Mouse (Mus musculus) lung, postnatal 36 days (tissue): ENCODE data around the gene Art4.
"Not testable (repeated sequence)": the region's sequence is repeated elsewhere in the genome, so short reads cannot be mapped to it uniquely, and the experiment has no call there.

Experiments
- DNase-seq: peaks from one replicate; pipeline ENCODE4 v3.0.0; 2022; ENCODE audit warnings: mixed read lengths

The Art4 gene

DNA sequence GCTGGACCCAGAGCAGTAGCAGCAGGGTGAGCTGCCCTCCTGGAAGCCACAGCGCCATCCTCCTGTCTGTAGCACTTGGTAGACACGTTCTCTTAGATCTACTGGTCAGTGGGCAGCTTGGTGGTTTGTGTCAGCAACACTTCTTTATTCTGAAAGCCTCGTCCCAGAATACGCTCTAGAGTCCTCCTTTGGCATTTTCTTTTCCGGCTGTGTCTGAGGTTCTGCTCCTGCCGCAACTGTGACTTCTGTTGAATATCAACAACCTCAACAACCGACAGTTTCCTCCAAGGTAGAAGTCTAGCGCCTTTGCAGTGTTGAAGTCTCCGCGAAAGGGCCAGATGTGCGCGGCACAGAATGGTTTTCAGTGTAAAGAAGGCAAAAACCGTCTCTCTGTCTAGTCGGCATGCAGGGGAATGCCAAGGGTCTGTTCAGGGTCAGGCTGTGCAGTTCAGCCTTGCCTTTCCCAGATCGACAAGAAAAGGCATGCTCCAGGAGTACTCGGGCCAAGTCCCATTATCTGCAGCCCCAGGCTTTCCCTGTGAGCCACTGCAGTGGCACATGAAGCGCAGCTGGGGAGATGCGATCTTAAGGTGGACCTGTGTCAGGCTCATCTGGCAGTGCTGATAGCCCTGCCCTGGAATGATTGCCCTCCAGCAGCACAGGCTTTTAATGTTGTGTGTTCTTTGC lies at the start of gene Art4:
Art4 (minus strand) TSS at position 548 of the 687 bp plus-strand sequence.
- DNase-seq, result peak; percentile 49

DNA sequence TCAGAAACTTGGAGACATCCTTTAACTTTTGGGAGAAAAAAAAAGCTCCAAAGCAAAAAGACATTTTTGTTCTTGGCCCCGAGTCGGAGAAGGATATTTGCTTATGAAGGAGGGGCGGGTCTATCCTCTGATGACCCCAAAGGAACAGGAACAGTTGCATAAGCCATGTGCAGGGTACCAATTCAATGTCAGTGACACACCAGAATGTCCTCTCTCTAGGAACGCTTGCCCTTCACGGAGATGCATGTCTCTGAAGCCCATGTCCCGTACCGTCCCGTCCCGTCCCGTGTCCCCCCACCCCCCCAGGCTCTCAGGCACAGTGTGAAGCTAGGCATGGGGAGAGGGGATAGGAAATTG lies 49.4 kb upstream of the Art4 start:
- peak; percentile 76 for DNase-seq

DNA sequence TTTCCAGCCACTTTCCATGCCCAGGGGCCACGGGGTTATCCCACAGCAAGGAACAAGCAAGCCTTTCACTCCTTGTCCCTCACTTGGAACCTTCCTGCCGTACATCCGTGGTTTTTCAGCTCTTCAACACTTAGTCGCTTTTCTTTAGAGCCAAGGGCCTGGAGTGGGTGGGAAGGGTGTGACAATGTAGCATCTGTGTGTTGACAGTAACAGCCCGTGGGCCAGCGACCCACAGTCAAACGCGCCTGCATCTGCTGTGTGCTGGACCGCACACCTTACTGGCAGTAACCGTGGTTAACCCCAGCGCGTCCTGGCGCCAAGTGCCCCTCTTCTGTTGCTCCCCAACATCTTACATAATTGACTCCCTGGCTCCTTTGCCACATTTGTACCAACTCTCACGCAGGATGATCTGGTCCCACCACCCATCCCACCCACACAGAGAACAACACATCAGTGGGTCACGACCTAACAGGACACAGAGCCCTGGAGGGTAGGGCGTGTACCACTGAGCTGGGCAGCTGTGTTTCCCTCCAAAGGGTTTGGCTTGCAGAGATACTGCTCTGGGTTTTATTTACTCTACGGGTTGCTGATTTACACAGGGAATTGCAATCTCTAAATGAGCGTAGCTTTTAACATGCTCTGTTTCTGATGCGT lies 48.9 kb upstream of the Art4 start:
- DNase-seq, result peak; percentile 19

DNA sequence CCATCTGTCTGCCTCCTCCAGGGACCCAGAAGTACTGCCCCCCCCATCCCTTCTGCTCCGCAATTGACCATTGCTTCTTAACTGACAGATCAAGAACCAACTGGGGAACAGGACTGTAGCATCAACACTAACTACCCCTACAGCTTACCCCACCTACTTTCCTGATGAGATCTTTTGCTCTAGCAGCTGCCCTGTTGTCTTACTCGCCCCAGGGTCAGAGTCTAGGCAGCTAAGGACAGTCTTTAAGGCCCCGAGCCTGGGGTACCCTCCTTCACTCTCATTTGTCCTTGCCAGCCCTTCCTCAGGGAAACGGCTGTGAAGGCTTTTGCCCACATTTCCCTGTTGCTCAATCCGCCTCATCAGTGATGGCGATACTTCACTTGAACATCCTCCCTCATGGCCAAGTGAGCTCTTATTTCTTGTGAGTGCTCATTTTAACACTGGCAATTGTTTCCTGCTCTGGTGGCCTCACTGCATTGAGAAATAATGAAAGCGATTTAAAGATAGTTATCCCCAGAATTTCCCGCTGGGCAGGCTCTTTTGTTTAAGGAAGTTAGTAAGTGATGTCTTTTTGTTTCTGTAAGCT lies 46.4 kb upstream of the Art4 start:
- no peak for DNase-seq

DNA sequence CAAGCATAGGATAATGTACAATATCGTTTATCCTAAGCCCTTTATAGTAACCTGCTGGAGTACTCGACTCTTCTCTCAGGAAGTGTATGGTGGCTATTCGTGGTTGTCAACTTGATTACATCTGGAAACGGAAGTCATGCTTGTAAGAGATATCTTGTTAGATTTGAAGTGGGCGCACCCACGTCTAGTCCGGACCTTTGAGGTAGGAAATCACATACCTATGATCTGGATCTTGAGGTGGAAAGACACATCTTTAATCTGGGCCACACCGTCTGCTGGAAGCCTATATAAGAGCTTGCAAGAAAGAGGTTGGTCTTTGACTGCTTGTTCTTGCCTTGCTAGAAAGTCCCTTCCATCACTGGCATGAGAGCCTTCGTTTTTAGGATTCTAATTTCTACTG lies 45.0 kb upstream of the Art4 start:
- DNase-seq, result no peak

DNA sequence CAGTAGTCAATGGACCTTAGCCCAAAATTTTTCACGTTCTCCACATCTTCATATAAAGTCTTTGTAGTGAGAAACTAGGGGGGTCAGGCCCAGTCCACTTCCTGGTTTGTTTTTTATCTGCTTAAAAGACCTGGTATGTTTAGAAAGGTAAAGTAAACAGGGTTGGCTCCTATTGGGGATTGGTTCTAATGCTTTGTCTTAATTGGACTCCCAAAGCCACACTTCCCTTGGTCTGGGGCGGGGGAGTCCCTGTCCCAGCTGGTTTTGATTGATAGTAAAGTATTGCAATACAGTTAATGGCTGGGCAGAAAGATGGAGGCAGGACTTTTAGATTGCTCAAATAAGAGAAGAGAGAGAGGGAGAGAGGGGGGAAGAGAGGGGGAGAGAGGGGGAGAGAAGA lies 43.5 kb upstream of the Art4 start:
- DNase-seq, result no peak

DNA sequence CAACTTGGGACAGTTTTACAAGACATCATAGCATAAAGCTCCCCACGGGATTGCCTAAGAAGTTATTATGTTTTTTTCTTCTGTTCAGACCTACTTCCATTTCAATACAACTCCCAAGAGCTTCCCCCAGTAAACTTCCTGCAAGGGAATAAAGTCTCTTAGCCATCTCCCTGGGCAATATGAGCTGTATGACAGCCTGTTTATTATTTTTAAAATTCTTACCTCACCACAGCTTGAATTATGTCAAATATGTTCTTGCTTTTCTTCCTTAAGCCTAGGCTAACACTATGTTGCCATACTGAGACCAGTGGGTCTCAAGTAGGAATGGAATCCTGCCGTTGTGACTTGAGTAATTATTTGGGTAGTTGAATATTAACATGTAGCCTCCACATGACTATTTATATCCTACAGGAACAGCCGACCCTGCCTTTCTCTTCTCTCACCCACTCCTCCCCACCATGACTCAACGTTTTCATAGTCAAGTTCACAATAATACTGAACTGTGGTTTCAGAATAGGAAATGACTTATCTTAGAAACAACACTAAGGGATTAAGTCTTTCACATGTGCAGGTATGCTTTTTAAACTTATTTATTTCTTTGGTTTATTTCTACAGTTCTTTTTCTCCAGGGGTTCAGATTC lies 43.0 kb upstream of the Art4 start:
- DNase-seq, result no peak

DNA sequence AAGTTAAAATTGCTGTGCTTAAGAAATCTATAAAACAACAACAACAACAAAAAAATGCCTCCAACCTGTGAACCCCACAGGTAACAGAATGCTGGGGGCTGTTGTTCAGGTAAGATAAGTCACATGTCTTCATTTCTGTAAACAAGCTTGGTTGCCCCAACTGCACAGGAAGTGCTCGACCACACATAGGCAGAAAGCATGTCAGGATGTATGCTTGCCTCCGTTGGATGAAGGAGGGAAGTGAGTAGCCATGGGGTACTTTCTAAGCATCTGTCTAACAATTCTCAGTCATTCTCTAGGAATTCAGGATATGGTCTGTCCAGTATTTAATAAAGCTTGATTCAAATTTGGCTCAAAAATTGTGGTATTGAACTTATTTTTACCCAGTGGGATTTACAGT lies 41.4 kb upstream of the Art4 start:
- DNase-seq, result no peak

DNA sequence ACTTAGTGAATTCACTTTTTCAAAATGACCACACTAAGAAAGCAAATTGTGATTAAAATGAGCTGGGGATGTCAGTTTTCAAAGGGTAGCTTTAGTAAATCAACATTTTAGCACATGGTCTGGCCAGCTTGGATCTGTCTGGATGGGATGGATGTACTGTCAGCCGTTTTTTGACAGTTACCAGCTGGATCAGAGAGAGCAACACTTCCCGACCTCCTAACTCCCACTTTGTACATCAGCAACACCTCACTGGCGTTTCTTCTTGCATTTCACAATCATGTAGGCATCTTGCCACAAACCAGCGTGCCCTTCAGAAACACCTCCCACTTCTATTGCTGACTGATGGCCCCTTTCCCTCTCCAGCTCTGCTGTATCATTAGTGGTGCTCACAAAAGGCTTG lies 40.7 kb upstream of the Art4 start:
- peak; percentile 81 for DNase-seq

DNA sequence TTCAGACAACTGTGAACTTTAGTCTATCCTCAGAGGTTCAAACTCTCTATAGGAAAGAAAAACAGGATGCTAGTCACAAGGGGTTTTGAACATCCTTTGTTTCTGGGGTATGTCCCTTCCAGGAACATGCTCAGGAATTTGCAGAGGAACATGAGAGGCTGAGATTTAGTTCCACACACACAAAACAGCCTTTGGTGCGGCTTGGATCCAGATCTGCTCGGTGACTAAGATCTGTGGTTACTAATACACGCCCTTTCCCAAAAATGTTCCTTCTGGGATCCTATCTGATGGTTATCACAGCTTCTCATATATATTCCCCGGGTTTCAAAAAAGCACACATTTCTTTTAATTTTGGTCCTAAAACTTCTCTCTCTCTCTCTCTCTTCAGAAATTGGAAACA lies 40.3 kb upstream of the Art4 start:
- peak; percentile 36 for DNase-seq

DNA sequence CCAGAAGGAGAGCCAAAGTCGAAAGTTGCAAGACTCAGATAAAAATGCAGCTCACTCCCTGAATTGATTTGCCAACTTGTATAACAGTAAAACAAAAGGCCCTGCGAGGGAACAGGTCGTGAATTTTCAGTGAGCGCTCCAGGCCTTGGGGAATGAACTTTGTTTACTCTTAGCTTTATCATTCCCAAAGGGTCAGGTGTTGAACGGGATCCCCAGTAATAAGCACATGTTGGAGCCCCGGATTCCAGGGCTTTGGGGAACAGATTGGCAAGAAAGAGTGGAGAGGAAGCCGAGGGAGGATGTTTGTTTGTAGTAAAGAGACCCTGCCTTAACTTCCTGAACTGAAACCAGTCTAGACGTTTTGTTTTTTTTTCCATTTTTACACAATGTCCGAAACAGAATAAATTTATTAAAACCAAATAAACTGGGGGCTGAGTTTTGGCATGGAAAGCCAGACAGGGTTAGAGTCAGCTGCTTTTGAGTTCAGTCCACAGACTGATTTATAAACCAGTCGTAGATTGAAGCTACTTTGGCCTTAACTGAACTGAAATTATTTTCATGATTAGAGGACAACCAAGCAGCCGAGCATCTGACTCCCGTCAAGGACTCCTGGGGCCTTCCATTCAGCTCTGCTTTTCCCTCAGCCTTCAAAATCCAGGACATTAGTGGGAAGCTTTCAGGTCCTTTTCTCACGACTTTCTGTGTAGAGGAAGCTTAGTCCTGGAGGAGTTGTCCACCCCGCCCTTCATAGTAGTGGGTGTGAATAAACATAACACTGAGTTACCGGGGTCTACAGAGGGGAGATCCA lies 37.2 kb upstream of the Art4 start:
- DNase-seq, result peak; percentile 48

DNA sequence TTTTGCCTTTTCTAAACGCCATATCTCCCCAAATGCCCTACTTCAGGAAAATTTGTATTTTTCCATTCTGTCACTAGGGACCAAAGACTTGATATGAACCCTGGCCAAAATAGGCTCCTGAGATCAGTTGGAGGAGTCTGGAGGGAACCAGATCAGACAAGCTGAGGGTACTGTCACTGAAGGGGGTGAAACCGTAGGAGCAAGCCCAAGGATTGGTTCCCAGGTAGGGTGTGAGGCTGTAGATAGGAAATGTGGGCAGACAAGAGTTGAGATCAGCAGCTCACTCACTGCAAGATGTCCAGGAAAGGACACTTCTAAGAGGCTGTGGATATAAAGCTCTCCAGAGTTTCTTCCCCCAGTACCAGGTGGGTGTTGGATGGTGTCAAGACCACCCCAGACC lies 34.5 kb upstream of the Art4 start:
- DNase-seq, result no peak

DNA sequence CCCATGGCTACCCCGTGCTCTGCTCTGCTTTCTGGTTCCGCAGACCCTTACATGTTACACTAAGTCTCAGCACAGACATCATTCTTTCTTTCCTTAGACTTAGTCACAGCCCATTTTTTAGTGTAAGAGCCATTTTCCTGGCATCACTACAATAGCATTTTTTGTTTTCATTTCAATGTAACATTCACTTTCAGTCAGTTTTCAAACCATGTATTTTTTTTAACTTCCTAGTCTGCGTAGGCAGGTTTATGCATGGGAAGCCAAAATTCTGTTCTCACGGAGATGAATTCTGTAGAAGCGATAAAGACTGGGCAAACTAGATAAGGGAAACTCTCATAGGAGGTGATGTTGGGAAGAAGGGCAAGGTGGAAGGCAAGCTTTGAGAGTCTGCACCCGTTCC lies 32.0 kb upstream of the Art4 start:
- no peak for DNase-seq

DNA sequence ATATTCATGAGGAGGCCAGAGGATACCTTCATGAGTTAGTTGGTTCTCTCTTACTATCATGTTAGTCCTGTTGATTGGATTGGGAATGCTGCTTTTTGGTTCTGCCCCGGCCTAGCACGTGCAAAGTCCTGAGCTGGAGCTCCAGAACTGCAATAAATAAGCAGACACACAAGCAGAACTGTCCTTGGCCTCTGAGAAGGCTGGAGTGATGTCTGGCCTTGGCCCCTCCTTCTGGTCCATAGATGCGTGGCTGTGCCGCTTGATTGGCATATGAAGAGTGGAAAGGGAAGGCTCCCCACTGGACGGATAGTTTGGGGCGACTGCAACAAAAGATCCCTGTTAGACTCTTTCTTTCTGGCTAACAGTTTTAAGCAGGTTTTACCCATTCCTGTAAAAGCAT lies 31.5 kb upstream of the Art4 start:
- DNase-seq, result no peak

DNA sequence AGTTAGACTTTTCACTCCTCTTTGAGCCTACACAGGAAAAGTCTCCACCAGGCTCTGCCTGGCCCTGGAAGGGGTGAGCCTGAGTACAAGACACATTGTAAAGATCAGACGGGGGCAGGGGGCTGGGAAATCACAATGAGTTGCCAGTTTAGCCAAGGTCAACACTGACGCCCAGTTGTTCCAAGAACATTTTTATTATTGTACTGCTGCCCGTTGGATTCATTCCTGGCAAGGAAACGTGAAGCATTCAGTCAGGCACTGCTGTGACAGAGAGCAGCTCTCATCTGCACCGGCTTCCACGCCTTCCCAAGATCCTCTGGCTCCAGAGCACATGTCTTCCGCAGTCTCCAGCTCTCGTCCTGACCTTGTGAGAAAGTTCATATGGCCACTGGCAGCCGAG lies 30.3 kb upstream of the Art4 start:
- DNase-seq, result peak; percentile 84

DNA sequence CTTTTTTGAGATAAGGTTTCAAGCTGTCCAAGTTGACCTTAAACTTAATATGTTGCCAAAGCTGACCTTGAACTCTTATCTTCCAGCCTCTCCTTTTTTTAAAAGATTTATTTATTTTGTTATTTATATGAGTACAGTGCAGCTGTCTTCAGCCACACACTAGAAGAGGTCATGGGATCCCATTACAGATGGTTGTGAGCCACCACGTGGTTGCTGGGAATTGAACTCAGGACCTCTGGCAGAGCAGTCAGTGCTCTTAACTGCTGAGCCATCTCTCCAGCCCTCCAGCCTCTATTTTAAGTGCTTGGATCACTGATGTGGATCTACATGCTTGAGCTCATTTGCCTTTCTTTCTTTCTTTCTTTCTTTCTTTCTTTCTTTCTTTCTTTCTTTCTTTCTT lies 27.2 kb upstream of the Art4 start:
- DNase-seq, result not testable (repeated sequence)

DNA sequence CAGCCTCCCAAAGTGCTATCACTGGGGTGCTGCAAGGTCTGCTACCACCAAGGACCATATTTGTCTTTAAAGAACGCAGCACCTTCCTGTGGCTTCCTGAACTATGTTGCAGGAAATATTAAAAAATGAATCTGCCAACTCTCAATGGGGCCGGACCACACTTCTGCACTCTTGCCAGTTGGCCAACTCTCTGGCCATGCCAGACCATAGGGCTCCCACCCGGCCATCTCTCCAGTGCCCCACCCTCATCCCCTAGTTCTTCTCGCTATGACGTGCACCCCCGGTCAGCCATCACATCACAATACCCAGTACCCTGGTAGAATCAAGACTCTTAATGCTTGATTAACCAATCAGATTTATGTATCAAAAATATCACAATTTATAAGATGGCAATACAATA lies 26.4 kb upstream of the Art4 start:
- no peak for DNase-seq

DNA sequence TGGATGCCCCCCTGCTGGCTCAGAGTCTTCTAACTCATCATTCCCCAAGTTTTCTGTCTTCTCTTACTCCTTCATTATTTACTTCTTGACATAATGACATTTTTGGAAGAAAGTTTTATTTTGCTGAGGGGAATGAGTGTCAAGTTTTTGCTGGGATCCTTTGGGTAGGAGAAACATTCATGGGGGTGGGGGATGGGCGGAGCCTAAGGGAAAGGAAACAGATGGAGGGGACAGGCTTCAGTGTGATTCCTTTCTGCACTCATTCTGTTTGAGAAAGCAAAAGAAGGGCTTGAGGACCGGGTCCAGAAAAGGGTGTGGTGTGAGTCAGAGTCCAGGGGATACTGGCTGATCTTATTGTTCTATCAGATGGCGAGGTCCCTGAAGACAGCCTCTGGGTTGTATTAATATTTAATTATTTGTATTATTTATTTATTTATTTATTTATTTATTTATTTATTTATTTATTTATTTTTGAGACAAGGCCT lies 25.9 kb upstream of the Art4 start:
- peak; percentile 27 for DNase-seq

DNA sequence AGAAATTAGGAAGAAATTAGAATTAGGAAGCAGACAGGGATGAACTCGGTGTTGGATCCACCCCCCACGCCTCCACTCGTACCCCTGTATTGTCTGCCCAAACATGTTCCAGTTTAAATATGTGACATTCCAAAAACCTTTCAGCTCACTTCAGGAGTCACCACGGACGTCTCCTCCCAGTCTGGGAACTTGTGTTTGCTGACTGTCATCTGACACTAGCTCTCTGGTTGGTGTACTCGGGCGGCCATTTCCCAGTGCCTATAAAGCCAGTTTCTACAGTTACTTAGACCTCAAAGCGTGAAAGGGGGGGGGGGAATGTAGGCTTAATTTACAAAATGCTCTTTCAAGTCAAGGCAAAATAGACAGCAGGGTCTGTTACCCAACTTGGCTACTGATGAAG lies 24.1 kb upstream of the Art4 start:
- peak; percentile 15 for DNase-seq

DNA sequence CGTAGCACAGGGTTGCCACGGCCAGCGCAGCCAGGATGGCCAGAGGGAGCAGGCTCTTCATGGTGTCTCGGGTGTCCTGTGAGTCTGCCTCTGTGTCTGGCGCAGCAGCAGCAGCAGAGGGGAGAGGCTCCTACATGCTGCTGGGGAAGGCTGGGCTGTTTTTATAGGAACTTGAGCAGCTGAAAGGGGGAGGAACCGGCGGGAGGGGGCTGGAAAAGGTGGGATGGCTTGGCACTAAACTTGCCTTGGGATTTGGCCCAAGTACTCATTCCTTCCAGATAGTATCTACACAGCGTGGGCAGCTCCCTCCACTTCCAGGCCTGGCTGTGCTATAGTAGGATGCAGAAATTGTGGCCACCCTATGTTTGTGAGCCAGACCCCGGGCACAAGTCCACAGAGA lies 18.1 kb upstream of the Art4 start, which contains the start of gene Mgp:
Mgp (minus strand) TSS at position 154 of the 400 bp plus-strand sequence.
- DNase-seq, result peak; percentile 63

DNA sequence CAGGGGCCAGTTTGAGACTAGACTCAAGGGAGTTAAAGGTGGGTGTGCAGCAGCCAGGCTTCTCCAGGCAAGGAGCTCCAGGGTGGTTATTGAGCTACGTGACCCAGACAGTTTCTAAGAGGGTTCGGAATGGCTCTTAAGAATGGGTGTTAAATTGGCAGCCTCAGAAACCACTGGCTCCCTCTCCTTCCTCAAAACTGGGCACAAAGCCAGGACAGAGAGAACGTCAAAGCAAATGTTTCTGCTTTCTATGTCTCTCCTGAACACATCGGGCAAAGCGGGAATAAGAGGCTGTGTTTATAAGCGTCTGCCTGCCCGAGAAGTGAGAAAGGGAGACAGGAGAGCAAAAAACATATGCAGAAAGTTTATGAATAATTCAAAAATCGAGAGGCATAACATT lies 17.1 kb upstream of the Art4 start:
- DNase-seq, result peak; percentile 31

DNA sequence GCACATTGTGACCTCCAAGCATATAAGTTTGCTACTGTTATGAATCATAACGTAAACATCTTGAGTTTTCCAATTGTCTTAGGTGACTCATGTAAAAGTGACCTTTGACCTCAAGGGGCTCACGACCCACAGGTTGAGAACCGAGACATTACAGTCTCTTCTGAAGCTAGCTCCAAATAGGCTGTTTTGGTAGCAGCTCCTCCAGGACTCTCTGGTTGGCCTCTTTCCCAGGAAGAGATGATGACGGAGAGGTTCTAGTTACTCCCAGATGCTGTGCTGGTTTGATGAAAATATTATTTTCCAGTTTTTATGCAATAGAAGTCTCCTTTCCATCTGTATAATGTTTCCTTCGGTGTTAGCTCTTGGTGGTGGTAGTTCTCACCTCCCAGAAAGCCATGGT lies 11.4 kb upstream of the Art4 start:
- DNase-seq, result no peak

DNA sequence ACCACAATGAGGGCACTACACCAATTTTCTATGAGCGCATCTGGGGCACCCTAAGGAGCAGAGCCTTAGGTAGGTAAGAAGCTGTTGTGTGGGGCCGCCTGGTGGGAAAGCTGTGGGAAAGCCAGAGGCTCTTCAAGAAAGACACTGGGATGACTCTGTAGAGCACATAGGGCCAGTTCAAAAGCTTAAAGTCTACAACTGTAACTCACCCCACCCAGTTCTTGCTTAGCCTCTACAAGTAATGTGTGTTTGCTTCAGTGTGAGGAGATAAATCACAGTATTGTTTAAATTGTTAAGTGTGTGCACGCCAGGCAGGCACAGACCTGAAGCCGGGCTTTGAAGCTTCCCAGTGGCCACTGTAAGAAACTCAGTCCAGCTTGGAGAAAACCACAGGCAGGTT lies 8.6 kb upstream of the Art4 start:
- no peak for DNase-seq
